Mouse (Mus musculus): Measurements from ENCODE around the gene Cd86. TPM values are rescaled to one million over a fixed set of nuclear protein-coding genes. Genes with fewer than 3 reads are reported as not detected.
A peak's percentile ranks its signal among the peaks of the same experiment; 100 is the strongest.

Gene Cd86
- polyA plus RNA-seq, 1 experiment from 2014 or later: 1.5 TPM

DNA sequence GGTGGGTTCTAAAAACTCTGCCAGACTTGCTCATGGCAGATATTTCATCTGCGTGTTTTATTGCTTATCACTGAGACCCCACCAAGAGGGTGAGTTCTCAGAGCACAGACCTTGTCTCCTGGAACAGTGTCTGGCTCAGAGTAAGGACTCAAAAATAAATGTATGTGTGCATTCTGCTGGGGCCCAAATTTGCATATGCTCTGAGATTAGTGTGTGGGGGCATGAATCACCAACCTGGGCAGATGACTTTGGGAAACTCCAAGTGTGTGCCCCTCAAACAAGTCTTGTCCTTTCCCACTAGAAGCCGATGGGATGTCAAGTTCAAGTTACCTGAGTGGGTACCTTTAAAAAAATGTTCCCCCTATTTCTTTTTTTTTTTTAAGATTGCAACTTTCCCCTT, 34.6 kb upstream of the Cd86 start:
- DNase-seq (ENCODE audit: low spot score) (no peak), ATAC-seq (ENCODE audit: low FRiP score, low TSS enrichment) (no peak)
- Histone ChIP-seq H3K27ac (replicated peaks) (no peak overlapping the region), H3K36me3 (ENCODE audit: control insufficient read depth, insufficient read depth, low read length) (no peaks in the 10 kb centered on the region), H3K27me3 (ENCODE audit: control insufficient read depth, insufficient read depth, low read length) (no peaks in the 10 kb centered on the region; the same call in 1 of the 2 replicates), H3K4me1 (replicated peaks; ENCODE audit: control insufficient read depth, insufficient read depth) (no peaks in the 10 kb centered on the region), H3K9me3 (ENCODE audit: control insufficient read depth, low read length) (no peaks in the 10 kb centered on the region), H3K4me2 (replicated peaks; ENCODE audit: low read depth) (no peak overlapping the region), H3K4me3 (ENCODE audit: low read depth, low read length) (no peak overlapping the region), H3K9ac (ENCODE audit: low read length) (no peak overlapping the region)
- TF ChIP-seq CTCF (IDR thresholded peaks at IDR 0.05; ENCODE audit: low read depth) (no peak), EP300 (optimal IDR thresholded peaks at IDR 0.05) (no peak)
- WGBS: 77% methylated on average over 2 of the region's 2 CpGs

DNA sequence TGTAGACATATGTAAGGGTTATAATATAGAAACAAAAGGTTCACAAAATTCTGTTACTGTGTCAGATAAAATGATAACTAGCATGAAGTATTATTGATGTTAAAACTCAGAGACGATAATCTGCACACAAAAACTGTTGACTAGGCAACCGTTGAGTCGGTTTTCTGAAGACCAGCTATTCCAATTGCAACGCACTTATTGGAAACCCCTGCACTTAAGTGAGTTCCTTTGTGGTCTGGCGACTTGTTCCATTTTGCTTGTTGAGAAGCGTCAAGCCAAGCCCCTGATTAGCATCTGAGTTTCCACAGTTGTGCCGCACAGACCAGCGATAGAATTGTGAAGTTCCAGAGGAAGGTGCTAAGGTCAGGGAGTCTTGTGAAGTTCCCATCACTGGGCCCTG, 31.4 kb upstream of the Cd86 start:
- no peak overlapping the region for H3K4me2 ChIP-seq (replicated peaks; ENCODE audit: low read depth)
- no peak overlapping the region for H3K9ac ChIP-seq (ENCODE audit: low read length)
- H3K4me3 ChIP-seq (ENCODE audit: low read depth, low read length): no peak overlapping the region
- no peaks in the 10 kb centered on the region for H3K9me3 ChIP-seq (ENCODE audit: control insufficient read depth, low read length)
- 84% methylated on average over 8 of the region's 8 CpGs for WGBS
- no peaks in the 10 kb centered on the region for H3K4me1 ChIP-seq (replicated peaks; ENCODE audit: control insufficient read depth, insufficient read depth)
- H3K27me3 ChIP-seq (ENCODE audit: control insufficient read depth, insufficient read depth, low read length): no peaks in the 10 kb centered on the region; the same call in 1 of the 2 replicates
- no peak for ATAC-seq (ENCODE audit: low FRiP score, low TSS enrichment)
- H3K36me3 ChIP-seq (ENCODE audit: control insufficient read depth, insufficient read depth, low read length): no peaks in the 10 kb centered on the region
- H3K27ac ChIP-seq (replicated peaks): no peak overlapping the region
- no peak for TF ChIP-seq EP300 (optimal IDR thresholded peaks at IDR 0.05)
- no peak for TF ChIP-seq CTCF (IDR thresholded peaks at IDR 0.05; ENCODE audit: low read depth)
- DNase-seq (ENCODE audit: low spot score): no peak

DNA sequence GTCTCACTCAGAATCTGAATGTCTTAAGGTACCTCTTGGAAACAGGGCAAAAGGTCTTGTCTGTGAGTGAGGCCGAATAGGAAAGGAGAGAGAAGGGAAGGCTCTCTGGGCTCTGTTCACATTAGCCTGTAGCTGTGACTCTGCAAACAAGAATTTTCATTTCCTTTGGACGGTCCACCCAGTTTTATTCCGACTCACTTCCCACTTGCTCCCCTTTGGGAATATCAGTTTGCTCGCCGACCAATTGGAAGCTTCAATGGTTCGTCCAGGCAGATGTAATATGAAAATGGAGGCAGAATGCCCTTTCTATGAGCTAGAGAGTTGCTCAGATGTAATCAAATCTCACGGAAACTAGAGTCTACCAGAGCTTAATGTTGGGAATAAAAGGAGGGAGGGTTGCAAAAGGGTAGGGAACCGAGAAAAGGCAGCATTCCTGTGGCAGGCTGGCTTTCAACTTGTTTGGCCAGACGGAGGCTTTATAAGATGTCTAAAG, 29.0 kb upstream of the Cd86 start:
- H3K4me2 ChIP-seq (replicated peaks; ENCODE audit: low read depth): no peak overlapping the region
- H3K27me3 ChIP-seq (ENCODE audit: control insufficient read depth, insufficient read depth, low read length): no peaks in the 10 kb centered on the region; the same call in 1 of the 2 replicates
- no peaks in the 10 kb centered on the region for H3K36me3 ChIP-seq (ENCODE audit: control insufficient read depth, insufficient read depth, low read length)
- no peak for ATAC-seq (ENCODE audit: low FRiP score, low TSS enrichment)
- H3K27ac ChIP-seq (replicated peaks): no peak overlapping the region
- H3K4me3 ChIP-seq (ENCODE audit: low read depth, low read length): no peak overlapping the region
- no peaks in the 10 kb centered on the region for H3K4me1 ChIP-seq (replicated peaks; ENCODE audit: control insufficient read depth, insufficient read depth)
- H3K9me3 ChIP-seq (ENCODE audit: control insufficient read depth, low read length): no peaks in the 10 kb centered on the region
- 55% methylated on average over 9 of the region's 9 CpGs for WGBS
- DNase-seq (ENCODE audit: low spot score): no peak
- TF ChIP-seq EP300 (optimal IDR thresholded peaks at IDR 0.05) (no peak), CTCF (IDR thresholded peaks at IDR 0.05; ENCODE audit: low read depth) (no peak)
- H3K9ac ChIP-seq (ENCODE audit: low read length): no peak overlapping the region

DNA sequence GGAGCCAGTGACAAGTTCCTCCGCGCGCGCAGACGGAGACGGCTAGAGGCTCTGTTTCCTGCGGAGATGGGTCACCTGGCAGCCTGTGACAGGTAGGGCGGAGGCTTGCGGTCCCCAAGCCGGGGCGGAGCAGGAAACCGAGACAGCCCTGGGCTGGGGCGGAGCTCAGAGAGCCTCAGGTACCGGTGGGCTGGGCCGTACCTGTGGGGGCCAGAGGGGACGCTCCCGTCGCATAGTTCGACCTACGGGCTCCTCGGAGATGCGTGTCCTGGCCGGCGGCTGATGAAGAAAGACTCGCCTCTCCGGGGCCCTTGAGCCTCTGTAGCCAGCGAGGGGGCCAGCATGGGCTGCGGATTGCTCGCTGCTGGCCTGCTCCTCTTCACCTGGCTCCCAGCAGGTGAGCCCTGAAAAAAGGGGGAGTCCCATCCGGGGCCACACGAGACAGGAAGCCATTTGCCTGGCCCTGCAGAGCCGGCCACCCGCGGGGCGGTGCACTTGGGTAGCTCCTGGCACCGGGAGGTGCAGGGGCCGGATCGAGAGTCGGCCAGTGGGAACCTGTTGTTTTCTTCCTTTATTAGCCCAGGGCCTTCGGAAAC, 28.0 kb upstream of the Cd86 start, which contains the start of gene Ildr1:
Ildr1 (plus strand) TSS at position 161 of the 596 bp plus-strand sequence.
- Histone ChIP-seq H3K9me3 (ENCODE audit: control insufficient read depth, low read length) (no peaks in the 10 kb centered on the region), H3K4me2 (replicated peaks; ENCODE audit: low read depth) (peak within 1 kb of the TSS; percentile 52), H3K27me3 (ENCODE audit: control insufficient read depth, insufficient read depth, low read length) (no peaks in the 10 kb centered on the region; the same call in 1 of the 2 replicates), H3K27ac (replicated peaks) (no peak within 1 kb of the TSS), H3K9ac (ENCODE audit: low read length) (peak within 1 kb of the TSS; percentile 8; the same call in 1 of the 2 replicates), H3K36me3 (ENCODE audit: control insufficient read depth, insufficient read depth, low read length) (no peaks in the 10 kb centered on the region), H3K4me1 (replicated peaks; ENCODE audit: control insufficient read depth, insufficient read depth) (no peaks in the 10 kb centered on the region), H3K4me3 (ENCODE audit: low read depth, low read length) (peak within 1 kb of the TSS; percentile 35)
- TF ChIP-seq EP300 (optimal IDR thresholded peaks at IDR 0.05) (no peak), CTCF (IDR thresholded peaks at IDR 0.05; ENCODE audit: low read depth) (no peak)
- DNase-seq (ENCODE audit: low spot score) (peak; percentile 57), ATAC-seq (ENCODE audit: low FRiP score, low TSS enrichment) (peak; percentile 78)
- WGBS: 2% methylated on average over 39 of the region's 40 CpGs

DNA sequence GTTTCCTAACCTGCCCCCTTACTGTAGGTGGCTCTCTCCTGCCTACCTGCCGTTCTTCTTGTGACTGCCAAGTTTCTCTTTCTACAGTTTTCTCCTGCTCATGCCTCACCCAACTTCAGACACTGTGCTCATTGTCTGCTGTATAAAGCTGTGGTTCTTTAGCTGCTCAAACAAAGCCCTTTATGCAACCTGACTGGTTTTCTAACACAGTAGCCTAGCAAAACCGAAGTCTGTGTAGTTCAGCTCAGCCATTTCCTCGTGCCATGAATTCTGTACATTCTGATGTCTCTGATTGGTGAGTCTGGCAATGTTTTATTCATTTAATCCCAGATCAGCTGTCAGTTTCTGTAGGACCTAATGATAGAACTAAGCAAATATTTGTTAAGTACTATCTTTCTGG, 25.6 kb upstream of the Cd86 start:
- DNase-seq (ENCODE audit: low spot score) (no peak), ATAC-seq (ENCODE audit: low FRiP score, low TSS enrichment) (0 out of 2 replicates have a peak, but pooled peaks have one; percentile 45)
- no peaks in the 10 kb centered on the region for H3K4me1 ChIP-seq (replicated peaks; ENCODE audit: control insufficient read depth, insufficient read depth)
- H3K4me3 ChIP-seq (ENCODE audit: low read depth, low read length): no peak overlapping the region
- no peak overlapping the region for H3K9ac ChIP-seq (ENCODE audit: low read length)
- TF ChIP-seq CTCF (IDR thresholded peaks at IDR 0.05; ENCODE audit: low read depth): no peak
- TF ChIP-seq EP300 (optimal IDR thresholded peaks at IDR 0.05): no peak
- H3K27me3 ChIP-seq (ENCODE audit: control insufficient read depth, insufficient read depth, low read length): no peaks in the 10 kb centered on the region; the same call in 1 of the 2 replicates
- H3K27ac ChIP-seq (replicated peaks): no peak overlapping the region
- no peak overlapping the region for H3K4me2 ChIP-seq (replicated peaks; ENCODE audit: low read depth)
- 46% methylated on average over 3 of the region's 3 CpGs for WGBS
- no peaks in the 10 kb centered on the region for H3K36me3 ChIP-seq (ENCODE audit: control insufficient read depth, insufficient read depth, low read length)
- no peaks in the 10 kb centered on the region for H3K9me3 ChIP-seq (ENCODE audit: control insufficient read depth, low read length)

DNA sequence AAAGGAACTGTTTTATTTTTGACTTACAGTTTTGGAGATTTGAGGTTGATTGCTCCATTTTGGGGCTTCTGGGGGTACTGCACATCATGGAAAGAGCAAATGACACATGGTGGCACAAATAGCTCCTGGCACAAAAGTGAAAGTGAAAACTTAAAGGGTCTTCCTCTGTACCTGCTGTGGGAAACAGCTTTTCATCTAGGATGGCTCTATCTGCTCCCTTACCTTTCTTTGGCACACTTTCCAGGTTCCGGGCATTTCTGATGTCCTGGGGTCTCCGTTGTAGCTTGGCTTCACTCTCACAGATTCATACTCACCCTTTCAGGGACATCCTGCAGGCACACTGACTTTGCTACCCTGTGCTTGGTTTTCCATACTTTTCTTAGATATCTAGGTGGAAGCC, 22.2 kb upstream of the Cd86 start:
- Histone ChIP-seq H3K27ac (replicated peaks) (no peak overlapping the region), H3K9me3 (ENCODE audit: control insufficient read depth, low read length) (no peaks in the 10 kb centered on the region), H3K27me3 (ENCODE audit: control insufficient read depth, insufficient read depth, low read length) (no peaks in the 10 kb centered on the region), H3K4me2 (replicated peaks; ENCODE audit: low read depth) (no peak overlapping the region), H3K4me1 (replicated peaks; ENCODE audit: control insufficient read depth, insufficient read depth) (no peaks in the 10 kb centered on the region), H3K36me3 (ENCODE audit: control insufficient read depth, insufficient read depth, low read length) (no peaks in the 10 kb centered on the region), H3K9ac (ENCODE audit: low read length) (no peak overlapping the region), H3K4me3 (ENCODE audit: low read depth, low read length) (no peak overlapping the region)
- no peak for TF ChIP-seq CTCF (IDR thresholded peaks at IDR 0.05; ENCODE audit: low read depth)
- TF ChIP-seq EP300 (optimal IDR thresholded peaks at IDR 0.05): no peak
- no peak for ATAC-seq (ENCODE audit: low FRiP score, low TSS enrichment)
- WGBS: 90% methylated on average over 2 of the region's 2 CpGs
- DNase-seq (ENCODE audit: low spot score): no peak
